Mouse (Mus musculus) ovary, postnatal 10 days (tissue): ENCODE measurements at regions not wholly inside any gene's neighbourhood (a gene's known extent, or its start where the extent isn't known, plus 50 kb on each side); places are given as distances from the start of the nearest gene placed in this dataset.

ENCODE experiments used
- DNase-seq: peaks from one replicate; pipeline ENCODE4 v3.0.0; 2022; ENCODE audit warnings: low spot score

GRCm38 (mm10) chr2:159950369-159950768 is 383.6 kb downstream of the Gm826 start:
- DNase-seq, result no peak

DNA sequence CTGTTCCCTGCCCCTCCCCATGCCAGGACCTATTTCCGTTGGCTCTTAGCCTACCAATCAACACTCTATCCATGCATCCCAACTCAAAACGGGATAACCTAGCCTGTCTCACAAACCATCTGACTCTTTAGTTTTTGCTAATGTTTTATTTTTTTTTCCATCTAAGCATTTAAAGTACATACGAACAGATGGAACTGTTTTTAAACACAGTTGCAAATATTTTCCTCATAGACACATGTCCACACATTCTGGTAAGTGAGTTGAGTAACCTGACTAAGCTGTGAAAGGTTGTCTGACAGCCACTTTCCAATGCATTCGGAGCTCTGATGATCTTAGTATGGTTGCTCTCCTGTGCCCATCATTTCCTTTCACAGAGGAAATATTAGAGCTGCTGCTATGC is 384.9 kb downstream of the Gm826 start:
- DNase-seq, result no peak

- no peak for DNase-seq
Measured at GRCm38 (mm10) chr2:159930744-159931143, 403.2 kb downstream of the Gm826 start.

- no peak for DNase-seq
Measured at GRCm38 (mm10) chr2:159889701-159890100, 444.3 kb downstream of the Gm826 start.

DNA sequence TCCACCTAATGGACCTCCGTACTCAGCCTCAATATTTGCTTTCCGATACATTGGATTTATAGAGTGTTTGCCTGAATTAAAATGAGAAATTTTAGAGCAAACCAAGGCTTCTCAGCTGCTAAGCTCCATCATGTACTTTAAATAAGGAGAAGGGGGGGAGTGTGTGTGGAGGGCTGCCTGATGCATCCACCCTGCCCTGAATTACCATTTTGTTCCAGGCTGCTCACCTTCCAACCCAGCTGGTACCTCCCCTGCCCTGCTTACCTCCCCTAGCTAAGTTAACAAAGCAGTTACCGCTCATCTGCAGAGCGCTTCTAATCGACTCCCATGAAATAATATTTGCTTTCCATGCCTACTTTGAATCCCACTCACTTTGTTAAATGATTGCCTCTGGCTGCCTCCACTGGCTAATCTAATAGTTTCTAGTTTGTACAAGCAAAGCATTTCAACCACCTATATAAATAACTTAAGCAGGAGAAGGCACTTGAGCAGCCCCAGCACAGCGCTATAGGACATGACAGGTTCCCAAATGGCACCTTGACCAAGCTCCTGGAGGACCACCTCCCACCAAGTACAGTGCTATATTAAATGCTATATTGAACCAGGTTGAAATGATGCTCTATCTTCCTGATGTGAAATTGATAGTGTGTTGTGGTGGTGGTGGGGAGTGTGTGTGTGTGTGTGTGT is 449.0 kb downstream of the Gm826 start:
- no peak for DNase-seq

- DNase-seq, result no peak
Measured at GRCm38 (mm10) chr2:159866981-159867380, 467.0 kb downstream of the Gm826 start.

DNA sequence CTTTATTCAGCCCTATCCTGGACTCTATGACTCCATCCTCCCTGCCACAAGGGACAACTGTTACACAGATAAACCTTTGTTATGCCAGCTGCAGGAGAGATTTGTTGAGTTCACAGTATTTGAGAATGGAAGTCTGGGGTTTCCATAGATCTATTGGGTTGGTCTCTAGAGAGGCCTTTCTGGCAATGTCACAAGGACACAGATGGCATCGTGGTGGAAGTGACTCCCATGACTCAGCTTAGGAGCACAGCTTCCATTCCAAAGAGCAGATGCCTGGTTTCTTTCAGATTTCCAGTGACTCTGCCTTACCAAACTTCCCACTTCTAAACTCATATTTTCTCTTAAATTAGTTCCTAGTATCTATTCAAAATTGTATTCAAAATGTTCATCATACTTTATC is 467.6 kb downstream of the Gm826 start:
- DNase-seq, result no peak

- no peak for DNase-seq
Measured at GRCm38 (mm10) chr2:159863185-159863584, 470.8 kb downstream of the Gm826 start.

- no peak for DNase-seq
Measured at GRCm38 (mm10) chr2:159853891-159854665, 479.9 kb downstream of the Gm826 start.

- DNase-seq, result no peak
Measured at GRCm38 (mm10) chr2:159852959-159853358, 481.0 kb downstream of the Gm826 start.

DNA sequence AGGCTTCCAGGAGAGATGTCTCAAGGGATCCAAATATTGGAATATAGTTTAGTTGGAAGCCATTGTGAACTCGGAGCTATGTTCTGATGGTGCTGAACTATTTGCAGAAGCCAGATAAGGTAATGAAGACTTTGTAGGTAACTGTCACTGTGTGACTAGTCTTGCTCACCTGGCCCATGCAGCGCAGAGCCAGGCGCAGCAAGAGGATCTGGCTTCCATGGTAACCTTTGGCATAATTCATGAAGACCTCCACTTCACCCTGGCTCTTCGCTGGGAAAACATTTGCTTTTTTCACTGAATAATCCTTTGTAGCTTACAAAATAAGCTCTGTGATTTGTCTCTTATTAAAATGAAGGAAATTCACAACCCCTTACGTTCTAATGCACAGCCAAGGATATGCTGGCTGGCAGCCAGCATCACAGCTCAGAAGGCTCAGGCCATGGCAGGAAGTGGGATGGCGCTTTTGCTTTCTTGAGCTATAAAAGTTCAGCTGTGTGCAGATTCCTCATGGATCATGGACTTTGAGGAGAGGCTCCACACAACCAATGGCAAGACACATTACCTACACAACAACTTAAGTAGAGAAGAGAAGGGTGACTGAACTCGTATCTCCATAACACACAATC is 501.4 kb downstream of the Gm826 start:
- no peak for DNase-seq

GRCm38 (mm10) chr2:159826417-159826816 is 507.5 kb downstream of the Gm826 start:
- no peak for DNase-seq

DNA sequence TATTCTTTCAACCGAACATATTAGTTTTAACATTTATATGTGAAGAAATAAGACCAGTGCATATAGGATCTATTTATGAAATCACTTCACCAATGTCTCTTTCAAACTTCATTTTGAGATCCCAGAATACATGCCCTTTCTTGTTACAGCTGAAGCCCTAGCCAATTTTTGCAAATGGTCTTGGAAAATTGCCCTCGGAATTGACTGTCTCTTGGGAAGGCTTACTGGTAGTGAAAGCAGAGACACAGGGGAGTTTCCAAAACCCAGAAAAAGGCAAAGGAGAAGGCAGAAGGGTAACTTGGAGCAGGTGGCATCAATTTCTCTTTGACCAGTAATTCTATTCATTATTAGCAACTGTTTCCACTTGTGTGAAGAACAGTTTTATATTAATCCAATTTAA is 515.4 kb downstream of the Gm826 start:
- DNase-seq, result no peak

- DNase-seq, result no peak
Measured at GRCm38 (mm10) chr2:159816344-159816743, 517.6 kb downstream of the Gm826 start.
